Comparison of ENCODE assay signal across 10 mouse cellular contexts in the genomic region with DNA sequence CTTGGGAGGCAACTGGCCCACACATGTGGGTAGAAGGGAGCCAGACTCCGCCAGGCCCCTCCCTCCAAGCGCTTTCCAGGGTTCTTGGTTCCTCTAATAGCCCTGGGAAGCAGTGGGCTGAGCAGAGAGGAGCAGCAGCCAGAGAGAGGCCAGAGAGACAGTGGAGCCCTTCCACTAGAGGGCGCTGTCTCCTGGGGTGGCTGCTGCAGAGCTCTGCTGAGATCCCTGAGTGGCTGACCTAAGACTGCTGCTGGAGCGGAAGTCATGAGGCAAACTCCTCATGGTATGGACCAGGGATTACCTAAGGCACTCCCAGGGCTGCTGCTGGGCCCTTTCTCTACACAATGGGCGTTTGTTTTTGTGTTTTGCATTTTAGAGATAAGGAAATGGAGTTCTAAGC. TPM values are rescaled to one million over a fixed set of nuclear protein-coding genes. Genes with fewer than 3 reads are reported as not detected.
DNase-seq lines count a peak whose midpoint lies in the region; ATAC-seq and TF ChIP-seq lines count a peak whose summit lies in the region.
"Had no signal": no experiment of that assay in that cellular context is flagged by ENCODE, and none has a peak within 500 bp of the region (broad histone marks: within the 10 kb centered on the region; RNA-seq: fewer than 3 reads in every experiment).

No protein-coding gene starts in this region.

- no peaks in the 10 kb centered on the region for H3K36me3 ChIP-seq in midbrain, postnatal 0 days (ENCODE audit: insufficient read depth, low read length)
- no peaks in the 10 kb centered on the region for H3K36me3 ChIP-seq in midbrain, embryonic 11.5 days (ENCODE audit: control insufficient read depth, insufficient read depth, low read length)
- H3K36me3 ChIP-seq in stomach, postnatal 0 days (ENCODE audit: control insufficient read depth, insufficient read depth, low read length), result no peaks in the 10 kb centered on the region
- H3K36me3 ChIP-seq: neural tube, embryonic 12.5 days; stomach, embryonic 15.5 days had no signal

- TF ChIP-seq CTCF in midbrain, postnatal 0 days (IDR thresholded peaks at IDR 0.05), result peak; percentile 58
- TF ChIP-seq CTCF in bone marrow, adult 2 months (IDR thresholded peaks at IDR 0.05; ENCODE audit: control insufficient read depth, insufficient read depth, low read length), result peak; percentile 58
- peak; percentile 75 for TF ChIP-seq CTCF in stomach, postnatal 0 days (IDR thresholded peaks at IDR 0.05; ENCODE audit: low read depth)

- DNase-seq in frontal cortex, postnatal 14 days (ENCODE audit: low spot score in 2 of 2), result no peak
- no peak for DNase-seq in midbrain, postnatal 0 days (ENCODE audit: low spot score)
- no peak for DNase-seq in midbrain, embryonic 11.5 days (ENCODE audit: low spot score, missing footprints)
- DNase-seq in stomach, postnatal 0 days (ENCODE audit: low spot score), result peak; percentile 67
- no peak for DNase-seq in urinary bladder, adult 2 months (ENCODE audit: low spot score)
- no peak for DNase-seq in left cerebral cortex, postnatal 14 days (ENCODE audit: low spot score in 2 of 2)

- H3K27me3 ChIP-seq in midbrain, postnatal 0 days (ENCODE audit: insufficient read depth, low read length), result no peaks in the 10 kb centered on the region
- no peaks in the 10 kb centered on the region for H3K27me3 ChIP-seq in midbrain, embryonic 11.5 days (ENCODE audit: control insufficient read depth, insufficient read depth, low read length)
- no peaks in the 10 kb centered on the region for H3K27me3 ChIP-seq in stomach, postnatal 0 days (ENCODE audit: control insufficient read depth, insufficient read depth, low read length)
- H3K27me3 ChIP-seq: neural tube, embryonic 12.5 days; stomach, embryonic 15.5 days had no signal

- H3K9ac ChIP-seq in midbrain, postnatal 0 days (replicated peaks; ENCODE audit: low read length, poor library complexity, severe bottlenecking), result no peak overlapping the region
- no peak overlapping the region for H3K9ac ChIP-seq in midbrain, embryonic 11.5 days (ENCODE audit: low read length)
- H3K9ac ChIP-seq in stomach, postnatal 0 days (ENCODE audit: low read length), result no peak overlapping the region
- H3K9ac ChIP-seq: neural tube, embryonic 12.5 days; stomach, embryonic 15.5 days had no signal

- no peak overlapping the region for H3K4me2 ChIP-seq in midbrain, postnatal 0 days (ENCODE audit: low read depth, low read length, poor library complexity, severe bottlenecking)
- H3K4me2 ChIP-seq in midbrain, embryonic 11.5 days, result no peak overlapping the region
- no peak overlapping the region for H3K4me2 ChIP-seq in stomach, postnatal 0 days (replicated peaks; ENCODE audit: low read depth)
- H3K4me2 ChIP-seq: neural tube, embryonic 12.5 days; stomach, embryonic 15.5 days had no signal

- TF ChIP-seq EP300 in stomach, postnatal 0 days (optimal IDR thresholded peaks at IDR 0.05), result no peak

- intact Hi-C loops in left cerebral cortex, postnatal 14 days (cut with DNase I), result no loop called here

- 71% methylated on average over 5 of the region's 5 CpGs for WGBS in midbrain, postnatal 0 days
- WGBS in midbrain, embryonic 11.5 days, result 70% methylated on average over 5 of the region's 5 CpGs
- WGBS in bone marrow, adult 2 months, result 65% methylated on average over 5 of the region's 5 CpGs
- 52% methylated on average over 5 of the region's 5 CpGs for WGBS in stomach, postnatal 0 days

- H3K9me3 ChIP-seq in midbrain, postnatal 0 days (ENCODE audit: low read length), result no peaks in the 10 kb centered on the region
- H3K9me3 ChIP-seq in midbrain, embryonic 11.5 days (ENCODE audit: control insufficient read depth, low read length), result no peaks in the 10 kb centered on the region
- H3K9me3 ChIP-seq in stomach, postnatal 0 days (ENCODE audit: control insufficient read depth, low read length), result no peaks in the 10 kb centered on the region
- H3K9me3 ChIP-seq: neural tube, embryonic 12.5 days; stomach, embryonic 15.5 days had no signal

- H3K27ac ChIP-seq in midbrain, postnatal 0 days (ENCODE audit: low read depth, low read length), result no peak overlapping the region
- H3K27ac ChIP-seq in midbrain, embryonic 11.5 days (ENCODE audit: low read depth, low read length), result no peak overlapping the region
- no peak overlapping the region for H3K27ac ChIP-seq in bone marrow, adult 2 months (ENCODE audit: control insufficient read depth, insufficient read depth, low read depth, low read length, poor library complexity)
- H3K27ac ChIP-seq in stomach, postnatal 0 days (replicated peaks), result no peak overlapping the region
- H3K27ac ChIP-seq: neural tube, embryonic 12.5 days; stomach, embryonic 15.5 days had no signal

- TF ChIP-seq POLR2A in bone marrow, adult 2 months (IDR thresholded peaks at IDR 0.05; ENCODE audit: borderline replicate concordance, control insufficient read depth, low read depth, low read length), result no peak

- no peak overlapping the region for H3K4me3 ChIP-seq in midbrain, postnatal 0 days (ENCODE audit: low read depth, low read length)
- no peak overlapping the region for H3K4me3 ChIP-seq in midbrain, embryonic 11.5 days (ENCODE audit: low read depth, low read length)
- H3K4me3 ChIP-seq in bone marrow, adult 2 months (replicated peaks; ENCODE audit: control insufficient read depth, low read depth, low read length), result no peak overlapping the region
- H3K4me3 ChIP-seq in stomach, postnatal 0 days (ENCODE audit: low read depth, low read length), result no peak overlapping the region
- H3K4me3 ChIP-seq: neural tube, embryonic 12.5 days; stomach, embryonic 15.5 days had no signal

- 0 out of 2 replicates have a peak, but pooled peaks have one; percentile 52 for ATAC-seq in frontal cortex, adult (ENCODE audit: low TSS enrichment)
- no peak for ATAC-seq in midbrain, postnatal 0 days (ENCODE audit: low FRiP score)
- ATAC-seq in midbrain, embryonic 11.5 days (ENCODE audit: low FRiP score), result no peak
- peak; percentile 81 for ATAC-seq in stomach, postnatal 0 days (ENCODE audit: low FRiP score, low TSS enrichment)

- H3K4me1 ChIP-seq in midbrain, postnatal 0 days (ENCODE audit: insufficient read depth, low read length), result 0 out of 2 replicates have a peak, but pooled peaks cover 3% of the 10 kb centered on the region
- H3K4me1 ChIP-seq in midbrain, embryonic 11.5 days (ENCODE audit: control insufficient read depth, insufficient read depth, low read length), result peaks cover 59% of the 10 kb centered on the region
- H3K4me1 ChIP-seq in bone marrow, adult 2 months (ENCODE audit: control insufficient read depth, insufficient read depth, low read length), result no peaks in the 10 kb centered on the region
- no peaks in the 10 kb centered on the region for H3K4me1 ChIP-seq in stomach, postnatal 0 days (replicated peaks; ENCODE audit: control insufficient read depth, insufficient read depth)

RNA-seq across cellular contexts. Expression of gene Ephb2, which starts 20.4 kb away (rescaled TPM):
- 149 and 202 TPM in 2 replicates for total RNA-seq in midbrain, postnatal 0 days (2014; rRNA removed)
- polyA plus RNA-seq in midbrain, postnatal 0 days (2015; fragmentation: Nextera tagmentation; extraction: Ambion mirVana), result 13.6 and 15.6 TPM in 2 replicates
- 28.8 and 33.7 TPM in 2 replicates for polyA plus RNA-seq in midbrain, embryonic 11.5 days (2014; fragmentation: Nextera tagmentation; extraction: Ambion mirVana)
- polyA plus RNA-seq in bone marrow, adult 2 months (2011; ENCODE audit: insufficient read depth, insufficient read length, low replicate concordance, missing spikeins), result 5.1 TPM in 1 of 2 replicates, not detected in the other
- polyA plus RNA-seq in stomach, postnatal 0 days (2015; fragmentation: Nextera tagmentation; extraction: Ambion mirVana), result 2.3 and 2.5 TPM in 2 replicates
- 7.2 and 8.4 TPM in 2 replicates for polyA plus RNA-seq in urinary bladder, adult 2 months (2012; rRNA removed)
- 10 to 100 TPM; 31.6 to 32.7 TPM for total RNA-seq in left cerebral cortex, postnatal 14 days (2021)

Comparison
In these comparisons a context has a peak if more than half of its experiments do, and no peak if none do; other contexts are left out.
1. ATAC-seq: peak in frontal cortex, adult (single experiment) and stomach, postnatal 0 days (single experiment); none in midbrain, postnatal 0 days (single experiment) and midbrain, embryonic 11.5 days (single experiment).
2. Peak in every context shown above with its lines, with median percentiles within 50 percentile points of each other: CTCF ChIP-seq.